Mouse (Mus musculus): ENCODE results near the gene Lrrn1. TPM values are rescaled to one million over a fixed set of nuclear protein-coding genes. Genes with fewer than 3 reads are reported as not detected.

Lrrn1 gene
- polyA plus RNA-seq, 1 experiment = not detected

GRCm38 (mm10) chr6:107575405-107575804 is 45.8 kb downstream of the Lrrn1 start:
- TF ChIP-seq FLI1 (IDR thresholded peaks at IDR 0.05; ENCODE audit: low read length) = no peak
- no peak for TF ChIP-seq GATA1 (IDR thresholded peaks at IDR 0.05; ENCODE audit: borderline replicate concordance, low read length)
- Histone ChIP-seq H3K27me3 (replicated peaks) (no peaks in the 10 kb centered on the region), H3K4me3 (replicated peaks) (no peak overlapping the region), H3K4me1 (no peaks in the 10 kb centered on the region), H3K9me3 (peaks cover 6% of the 10 kb centered on the region), H3K36me3 (replicated peaks; ENCODE audit: low read length) (no peaks in the 10 kb centered on the region)

- no peak for TF ChIP-seq GATA1 (IDR thresholded peaks at IDR 0.05; ENCODE audit: borderline replicate concordance, low read length)
- no peak for TF ChIP-seq FLI1 (IDR thresholded peaks at IDR 0.05; ENCODE audit: low read length)
- Histone ChIP-seq H3K4me3 (replicated peaks) (no peak overlapping the region), H3K27me3 (replicated peaks) (no peaks in the 10 kb centered on the region), H3K9me3 (peaks cover 6% of the 10 kb centered on the region), H3K4me1 (no peaks in the 10 kb centered on the region), H3K36me3 (replicated peaks; ENCODE audit: low read length) (no peaks in the 10 kb centered on the region)
Observed at GRCm38 (mm10) chr6:107577309-107577708, 47.7 kb downstream of the Lrrn1 start.

- no peaks in the 10 kb centered on the region for H3K27me3 ChIP-seq (replicated peaks)
- no peaks in the 10 kb centered on the region for H3K9me3 ChIP-seq
- no peak overlapping the region for H3K4me3 ChIP-seq (replicated peaks)
- TF ChIP-seq GATA1 (IDR thresholded peaks at IDR 0.05; ENCODE audit: borderline replicate concordance, low read length) (no peak), FLI1 (IDR thresholded peaks at IDR 0.05; ENCODE audit: low read length) (no peak)
- no peaks in the 10 kb centered on the region for H3K36me3 ChIP-seq (replicated peaks; ENCODE audit: low read length)
- H3K4me1 ChIP-seq = no peaks in the 10 kb centered on the region
Observed at GRCm38 (mm10) chr6:107583759-107584383, 54.3 kb downstream of the Lrrn1 start.

- Histone ChIP-seq H3K27me3 (replicated peaks) (no peaks in the 10 kb centered on the region), H3K9me3 (peaks cover 2% of the 10 kb centered on the region), H3K4me1 (no peaks in the 10 kb centered on the region), H3K36me3 (replicated peaks; ENCODE audit: low read length) (no peaks in the 10 kb centered on the region), H3K4me3 (replicated peaks) (no peak overlapping the region)
- TF ChIP-seq GATA1 (IDR thresholded peaks at IDR 0.05; ENCODE audit: borderline replicate concordance, low read length) (no peak), FLI1 (IDR thresholded peaks at IDR 0.05; ENCODE audit: low read length) (no peak)
Observed at GRCm38 (mm10) chr6:107605151-107605550, 75.6 kb downstream of the Lrrn1 start.

GRCm38 (mm10) chr6:107614288-107614687 is 84.7 kb downstream of the Lrrn1 start:
- Histone ChIP-seq H3K36me3 (replicated peaks; ENCODE audit: low read length) (no peaks in the 10 kb centered on the region), H3K27me3 (replicated peaks) (no peaks in the 10 kb centered on the region), H3K4me3 (replicated peaks) (no peak overlapping the region), H3K4me1 (no peaks in the 10 kb centered on the region), H3K9me3 (peaks cover 4% of the 10 kb centered on the region)
- TF ChIP-seq FLI1 (IDR thresholded peaks at IDR 0.05; ENCODE audit: low read length) (no peak), GATA1 (IDR thresholded peaks at IDR 0.05; ENCODE audit: borderline replicate concordance, low read length) (no peak)

Data from megakaryocyte, embryonic 14.5 days (primary cell).